Mouse (Mus musculus) cerebellum, adult 11-12 months (tissue): ENCODE measurements around the gene Psmd2.
A peak's percentile ranks its signal among the peaks of the same experiment; 100 is the strongest.
"Not testable (repeated sequence)": the region's sequence is repeated elsewhere in the genome, so short reads cannot be mapped to it uniquely, and the experiment has no call there.

ENCODE experiments used
- DNase-seq: peaks from one replicate; pipeline ENCODE4 v3.0.0; 2022

The Psmd2 gene

DNA sequence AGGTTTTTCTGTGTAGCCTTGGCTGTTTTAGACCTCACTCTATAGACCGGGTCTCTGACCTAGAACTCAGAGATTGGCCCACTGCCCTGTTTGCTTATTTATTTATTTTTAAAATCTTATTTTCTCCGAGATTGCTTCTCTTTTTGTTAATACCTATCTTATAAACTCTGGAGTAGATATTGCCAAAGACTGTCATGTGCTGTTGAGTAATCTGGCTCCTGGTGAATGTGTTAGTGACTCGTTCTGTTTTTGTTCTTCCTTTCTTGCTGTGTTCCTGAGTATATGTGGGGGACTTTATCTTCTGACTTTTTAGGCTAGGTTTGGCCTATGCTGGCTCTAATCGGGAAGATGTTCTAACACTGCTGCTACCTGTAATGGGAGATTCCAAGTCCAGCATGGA is 6.2 kb downstream of the Psmd2 start:
- no peak for DNase-seq

DNA sequence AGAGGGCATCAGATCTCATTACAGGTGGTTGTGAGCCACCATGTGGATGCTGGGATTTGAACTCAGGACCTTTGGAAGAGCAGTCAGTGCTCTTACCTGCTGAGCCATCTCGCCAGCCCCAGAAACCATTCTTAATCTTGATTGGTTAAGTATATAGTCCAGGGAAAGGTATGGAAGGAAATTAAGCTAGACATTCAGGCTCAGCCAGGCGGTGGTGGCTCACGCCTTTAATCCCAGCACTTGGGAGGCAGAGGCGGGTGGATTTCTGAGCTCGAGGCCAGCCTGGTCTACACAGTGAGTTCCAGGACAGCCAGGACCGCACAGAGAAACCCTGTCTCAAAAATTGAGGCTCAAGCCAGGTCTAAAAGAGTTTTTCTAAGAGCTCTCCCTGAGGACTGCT is 16.6 kb downstream of the Psmd2 start, which contains the start of gene Eif4g1:
Gene Eif4g1 (plus strand): TSS at position 301 of the 400 bp plus-strand sequence.
- not testable (repeated sequence) for DNase-seq

DNA sequence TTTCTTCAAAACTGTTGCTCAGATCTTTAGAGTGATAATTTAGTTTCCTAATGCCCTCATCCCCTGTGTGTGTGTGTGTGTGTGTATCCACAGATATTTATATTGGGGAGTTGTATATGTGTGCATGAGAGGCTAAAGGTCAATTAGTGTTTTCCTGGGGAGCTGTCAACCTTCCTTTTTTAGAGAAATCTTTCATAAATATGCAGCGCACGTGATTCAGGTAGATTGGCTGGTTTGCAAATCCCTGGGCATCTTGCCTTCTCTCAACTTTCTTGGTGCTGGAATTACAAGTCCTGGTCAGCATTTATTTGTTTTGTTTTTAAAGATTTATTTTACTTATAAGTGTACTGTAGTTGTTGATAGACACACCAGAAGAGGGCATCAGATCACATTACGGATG is 18.8 kb downstream of the Psmd2 start:
- DNase-seq = no peak

DNA sequence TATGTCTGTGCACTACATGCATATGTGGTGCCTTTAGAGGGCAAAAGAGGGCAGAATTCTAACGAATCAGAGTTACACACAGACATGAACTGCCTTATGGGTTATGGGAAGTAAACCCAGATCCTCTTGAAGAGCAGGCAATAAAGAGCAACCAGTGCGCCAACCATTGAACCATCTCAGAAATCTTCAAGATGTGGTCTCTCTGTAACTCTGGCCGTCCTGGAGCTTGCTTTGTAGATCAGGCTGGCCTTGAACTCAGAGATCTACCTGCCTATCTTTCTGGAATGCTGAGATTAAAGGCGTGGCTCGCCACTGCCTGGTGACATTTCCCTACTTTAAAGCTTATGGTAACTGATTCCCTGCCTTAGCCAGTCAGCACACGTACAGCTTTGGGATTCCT is 20.4 kb downstream of the Psmd2 start:
- no peak for DNase-seq

DNA sequence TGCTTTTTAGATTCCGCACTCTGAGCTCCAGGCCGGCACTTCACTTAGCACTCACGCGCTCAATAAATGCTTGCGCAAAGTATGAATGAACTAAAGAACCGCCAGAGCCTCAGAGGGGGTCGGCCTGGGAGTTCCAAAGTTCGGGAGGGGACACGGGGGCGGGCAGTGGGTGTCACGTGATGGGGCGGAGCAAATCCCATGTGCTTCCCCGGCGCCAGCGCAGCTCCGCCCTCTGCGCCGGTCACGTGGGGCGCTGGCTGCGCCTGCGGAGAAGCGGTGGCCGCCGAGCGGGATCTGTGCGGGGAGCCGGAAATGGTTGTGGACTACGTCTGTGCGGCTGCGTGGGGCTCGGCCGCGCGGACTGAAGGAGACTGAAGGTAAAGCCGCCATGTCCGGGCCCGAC is 21.0 kb downstream of the Psmd2 start:
- DNase-seq = peak; percentile 96

DNA sequence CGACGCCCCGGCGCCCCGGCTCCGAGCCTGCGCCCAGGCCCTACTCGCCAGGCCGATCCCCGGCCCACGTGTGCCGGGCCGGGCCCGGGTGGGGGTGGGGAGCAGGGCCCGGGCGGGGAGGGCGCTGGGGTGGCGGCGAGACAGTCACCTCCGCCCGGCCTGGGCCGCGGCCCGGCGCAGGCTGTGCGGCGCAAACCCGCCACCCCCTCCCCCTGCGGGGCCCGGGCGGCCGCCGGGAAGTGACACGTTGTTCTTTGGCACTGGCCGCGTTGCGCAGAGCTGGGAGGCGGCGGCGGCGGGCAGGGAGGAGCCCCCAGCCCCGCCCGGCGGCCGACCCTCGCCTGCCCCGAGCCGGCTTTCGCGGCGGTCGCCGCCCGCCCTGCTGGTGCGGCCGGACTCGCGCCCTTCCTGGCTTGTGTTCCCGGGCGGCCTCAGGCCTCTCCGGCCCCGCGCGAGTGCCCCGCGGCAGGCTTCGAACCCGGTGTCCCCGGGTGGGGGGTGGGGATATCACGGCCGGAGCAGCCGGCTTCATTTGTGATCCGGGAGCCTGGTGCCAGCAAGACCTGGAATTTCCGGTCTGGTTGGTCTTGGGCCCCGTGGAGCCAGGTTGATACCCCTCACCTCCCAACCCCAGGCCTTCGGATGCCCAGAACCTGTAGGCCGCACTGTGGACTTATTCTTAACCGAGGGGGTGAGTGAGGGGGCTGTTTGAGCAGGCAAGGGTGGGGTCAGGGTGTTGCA is 21.7 kb downstream of the Psmd2 start:
- peak; percentile 70 for DNase-seq

DNA sequence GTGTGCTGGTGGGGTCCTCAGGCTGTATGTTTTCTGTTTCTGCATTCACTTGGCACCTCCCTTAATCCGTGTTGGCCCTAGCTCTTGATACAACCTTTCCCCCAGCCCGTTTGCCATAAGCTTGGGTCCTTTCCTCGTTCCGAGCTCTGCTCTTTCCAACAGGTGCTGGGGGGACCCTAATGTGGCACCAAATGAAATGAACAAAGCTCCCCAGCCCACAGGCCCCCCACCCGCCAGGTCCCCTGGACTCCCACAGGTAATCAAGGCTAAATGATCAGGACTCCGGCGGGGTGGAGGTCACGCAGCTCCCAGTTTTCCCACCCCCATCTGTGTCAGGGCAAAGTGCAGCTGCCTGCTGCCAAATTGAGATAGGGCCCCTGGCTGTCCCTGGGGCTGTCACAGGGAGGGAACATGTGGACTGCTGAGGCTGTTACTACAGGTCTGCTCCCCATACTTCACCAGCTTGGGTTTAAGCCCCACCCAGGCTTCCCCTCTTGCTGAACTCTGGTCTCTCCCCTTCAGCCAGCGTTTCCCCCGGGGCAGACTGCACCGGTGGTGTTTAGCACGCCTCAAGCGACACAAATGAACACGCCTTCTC is 22.4 kb downstream of the Psmd2 start:
- peak; percentile 63 for DNase-seq

DNA sequence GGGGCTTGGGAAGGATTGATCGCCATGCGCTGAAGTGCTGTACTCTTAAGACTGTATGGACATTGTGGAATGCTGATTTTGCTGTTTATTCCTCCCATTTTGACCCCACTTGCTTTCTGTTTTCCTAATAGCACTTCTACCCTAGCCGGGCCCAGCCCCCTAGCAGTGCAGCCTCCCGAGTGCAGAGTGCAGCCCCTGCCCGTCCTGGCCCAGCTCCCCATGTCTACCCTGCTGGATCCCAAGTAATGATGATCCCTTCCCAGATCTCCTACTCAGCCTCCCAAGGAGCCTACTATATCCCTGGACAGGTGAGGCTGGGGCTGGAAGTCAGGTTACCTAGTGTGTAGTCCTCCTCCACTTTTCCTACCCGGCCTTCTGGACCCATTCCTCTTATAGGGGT is 23.8 kb downstream of the Psmd2 start:
- no peak for DNase-seq

DNA sequence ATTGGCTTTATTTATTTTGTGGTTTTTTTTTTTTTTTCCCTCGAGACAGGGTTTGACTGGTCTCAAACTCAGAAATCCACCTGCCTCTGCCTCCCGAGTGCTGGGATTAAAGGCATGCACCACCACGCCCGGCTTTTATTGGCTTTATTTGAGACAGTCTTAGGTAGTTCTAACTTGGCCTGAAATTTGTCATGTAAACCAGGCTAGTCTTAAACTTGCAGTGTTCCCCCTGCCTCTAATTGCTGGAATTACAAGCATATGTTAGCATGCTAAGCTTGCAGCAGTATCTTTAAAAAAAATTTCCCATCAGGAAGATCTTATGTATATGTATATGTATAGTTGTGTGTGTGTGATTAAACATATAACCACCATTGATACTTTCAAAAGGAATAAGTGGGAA is 25.2 kb downstream of the Psmd2 start:
- no peak for DNase-seq

DNA sequence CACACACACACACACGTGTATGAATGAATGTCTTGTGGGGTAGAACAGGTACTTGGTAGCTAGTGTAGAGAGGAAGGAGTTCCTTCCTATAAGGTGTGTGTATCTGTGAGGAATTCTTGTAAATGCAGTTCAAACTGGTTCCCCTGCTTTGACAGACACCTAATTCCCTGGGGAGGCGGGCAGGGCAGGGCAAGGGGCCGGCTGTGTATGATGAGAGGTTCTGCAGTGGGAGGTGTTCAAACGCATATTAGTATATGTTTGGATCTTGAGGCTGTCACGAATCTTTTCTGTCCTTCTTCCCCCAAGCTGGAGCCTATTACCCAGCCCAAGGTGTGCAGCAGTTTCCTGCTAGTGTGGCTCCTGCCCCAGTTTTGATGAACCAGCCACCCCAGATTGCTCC is 25.9 kb downstream of the Psmd2 start:
- DNase-seq = no peak

DNA sequence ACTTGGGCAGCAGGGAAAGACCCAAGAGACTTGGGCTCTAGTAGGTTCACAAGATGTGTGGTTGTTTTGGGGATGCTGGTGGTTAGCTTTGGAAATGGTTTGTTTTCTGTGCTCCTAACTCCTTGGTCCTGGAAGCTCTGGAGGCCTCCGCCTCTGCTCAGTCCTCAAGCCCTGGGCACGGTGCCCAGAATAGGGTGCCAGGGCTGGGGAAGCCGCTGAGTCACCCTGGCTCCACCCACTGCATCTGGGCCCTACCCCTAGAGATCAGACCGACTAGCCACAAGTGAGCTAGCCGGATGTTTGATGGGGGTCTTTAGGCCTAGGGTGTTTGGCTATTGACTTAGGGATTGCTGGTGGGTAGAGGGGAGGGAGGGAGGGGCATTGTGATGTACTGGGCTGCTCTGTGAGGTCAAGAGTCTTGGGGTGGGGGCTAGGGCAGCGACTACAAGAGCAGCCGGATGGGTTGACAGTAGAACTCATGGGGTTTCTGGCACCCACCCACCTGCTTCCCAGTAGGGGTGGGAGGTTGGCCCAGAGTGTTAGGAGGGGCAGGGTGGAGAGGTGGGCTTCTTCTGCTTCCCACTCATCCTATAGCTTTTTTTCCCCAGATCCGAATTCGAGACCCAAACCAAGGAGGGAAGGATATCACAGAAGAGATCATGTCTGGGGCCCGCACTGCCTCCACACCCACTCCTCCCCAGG is 26.7 kb downstream of the Psmd2 start:
- peak; percentile 78 for DNase-seq

DNA sequence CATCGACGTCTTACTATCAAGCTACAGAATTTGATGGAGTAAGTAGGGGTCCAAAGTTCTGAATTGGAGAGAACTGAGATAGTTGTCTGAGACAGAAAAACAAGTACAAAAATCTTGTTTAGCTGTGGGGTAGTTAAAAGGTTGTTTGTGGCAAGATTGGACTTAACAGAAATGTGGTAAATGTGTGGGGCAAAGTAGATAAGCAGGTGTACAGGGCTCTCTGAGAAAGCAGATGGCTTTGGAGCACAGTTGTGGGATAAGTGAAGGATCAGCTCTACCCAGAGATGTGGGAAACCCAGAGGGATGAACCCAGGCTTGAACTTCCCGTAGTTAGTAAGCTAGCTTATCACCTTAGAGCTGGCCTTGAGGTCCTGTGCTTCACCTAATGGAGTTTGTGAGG is 39.3 kb downstream of the Psmd2 start:
- no peak for DNase-seq

DNA sequence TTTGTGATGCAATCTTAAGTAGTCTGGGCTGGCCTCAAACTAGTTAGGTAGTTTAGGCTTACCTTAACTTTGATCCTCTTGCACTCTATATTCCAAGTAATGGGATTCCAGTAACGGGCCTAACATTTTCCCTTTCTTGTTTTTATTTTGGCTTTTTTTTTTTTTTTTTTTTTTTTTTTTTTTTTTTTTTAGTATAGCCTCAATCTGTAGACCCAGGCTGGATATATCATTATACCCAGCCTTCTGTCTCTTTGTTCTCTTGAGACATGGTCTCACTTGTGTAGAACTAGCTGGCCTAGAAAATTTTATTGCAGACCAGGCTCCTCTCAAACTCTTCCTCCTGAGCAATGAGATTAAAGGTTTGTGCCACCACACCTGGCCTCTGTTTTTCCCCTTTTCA is 40.2 kb downstream of the Psmd2 start:
- DNase-seq = no peak

DNA sequence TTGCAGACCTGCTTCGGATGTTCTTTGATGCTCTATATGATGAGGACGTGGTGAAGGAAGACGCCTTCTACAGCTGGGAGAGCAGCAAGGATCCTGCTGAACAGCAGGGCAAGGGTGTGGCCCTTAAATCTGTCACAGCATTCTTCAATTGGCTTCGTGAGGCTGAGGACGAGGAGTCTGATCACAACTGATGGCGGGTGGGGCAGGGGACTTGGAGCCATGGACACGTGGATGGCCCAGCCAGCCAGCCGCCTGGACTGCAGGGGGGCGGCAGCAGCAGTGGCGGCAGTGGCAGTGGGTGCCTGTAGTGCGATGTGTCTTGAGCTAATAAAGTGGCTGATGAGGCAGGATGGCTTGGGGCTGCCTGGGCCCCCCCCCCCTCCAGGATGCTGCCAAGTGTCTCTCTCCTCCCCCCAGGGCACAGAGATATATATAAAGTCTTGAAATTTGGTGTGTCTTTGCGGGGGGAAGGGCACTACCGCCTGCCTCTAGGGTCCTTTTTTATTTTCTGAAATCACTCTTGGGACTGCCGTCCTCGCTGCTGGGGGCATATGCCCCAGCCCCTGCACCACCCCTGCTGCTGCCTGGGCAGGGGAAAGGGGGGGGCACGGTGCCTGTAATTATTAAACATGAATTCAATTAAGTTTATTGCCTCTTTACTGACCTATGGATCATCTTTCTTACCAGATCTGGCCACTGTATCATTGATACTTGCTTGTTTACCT is 41.0 kb downstream of the Psmd2 start:
- peak; percentile 68 for DNase-seq

DNA sequence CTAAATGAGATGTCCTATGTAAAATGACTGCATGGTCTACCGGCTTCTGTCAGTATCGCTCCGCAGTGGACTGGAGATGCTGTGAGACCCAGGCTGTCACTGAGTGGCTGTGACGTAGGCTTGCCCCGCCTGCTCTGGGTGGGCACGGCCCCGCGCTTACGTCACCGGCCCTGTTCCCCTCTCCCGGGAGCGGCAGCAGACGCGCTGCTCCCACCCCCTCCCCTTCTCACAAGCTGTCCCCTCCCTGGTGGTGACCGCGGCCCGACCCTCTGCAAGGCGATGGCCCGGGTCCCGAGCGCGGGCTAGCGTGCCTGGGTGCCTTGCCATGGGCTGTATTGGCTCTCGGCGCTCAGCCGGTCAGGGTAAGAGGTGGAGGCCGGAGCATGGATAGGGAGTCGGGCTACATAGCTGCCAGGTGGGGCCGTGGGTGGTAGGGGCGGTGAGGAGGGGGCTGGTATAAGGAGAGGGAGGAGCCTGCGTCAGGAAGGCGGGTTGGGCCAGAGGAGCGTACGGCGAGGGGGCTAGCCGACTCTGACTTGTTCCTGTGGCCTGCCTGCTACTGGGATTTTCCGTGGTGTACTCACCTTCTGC is 41.8 kb downstream of the Psmd2 start, which contains the start of gene Fam131a:
Gene Fam131a (plus strand): TSS at position 131 of the 591 bp plus-strand sequence.
- DNase-seq = peak; percentile 95

DNA sequence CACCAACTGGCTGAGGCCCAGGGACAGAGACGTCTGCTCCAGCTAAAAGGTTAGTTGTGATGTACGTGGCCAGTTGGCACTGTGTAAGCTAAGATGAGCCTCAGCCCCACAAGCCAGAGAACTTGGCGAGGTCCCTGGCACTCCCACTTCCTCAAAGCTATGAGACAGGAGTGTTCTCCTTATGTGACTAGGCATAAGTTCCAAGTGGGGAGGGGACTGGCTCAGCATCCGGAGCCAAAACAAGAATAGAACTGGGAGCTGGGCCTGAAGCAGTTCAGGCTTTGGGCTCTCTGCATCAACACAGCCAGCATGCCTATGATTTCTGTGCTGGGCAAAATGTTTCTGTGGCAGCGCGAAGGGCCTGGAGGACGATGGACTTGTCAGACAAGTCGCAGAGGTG is 43.3 kb downstream of the Psmd2 start:
- peak; percentile 80 for DNase-seq

DNA sequence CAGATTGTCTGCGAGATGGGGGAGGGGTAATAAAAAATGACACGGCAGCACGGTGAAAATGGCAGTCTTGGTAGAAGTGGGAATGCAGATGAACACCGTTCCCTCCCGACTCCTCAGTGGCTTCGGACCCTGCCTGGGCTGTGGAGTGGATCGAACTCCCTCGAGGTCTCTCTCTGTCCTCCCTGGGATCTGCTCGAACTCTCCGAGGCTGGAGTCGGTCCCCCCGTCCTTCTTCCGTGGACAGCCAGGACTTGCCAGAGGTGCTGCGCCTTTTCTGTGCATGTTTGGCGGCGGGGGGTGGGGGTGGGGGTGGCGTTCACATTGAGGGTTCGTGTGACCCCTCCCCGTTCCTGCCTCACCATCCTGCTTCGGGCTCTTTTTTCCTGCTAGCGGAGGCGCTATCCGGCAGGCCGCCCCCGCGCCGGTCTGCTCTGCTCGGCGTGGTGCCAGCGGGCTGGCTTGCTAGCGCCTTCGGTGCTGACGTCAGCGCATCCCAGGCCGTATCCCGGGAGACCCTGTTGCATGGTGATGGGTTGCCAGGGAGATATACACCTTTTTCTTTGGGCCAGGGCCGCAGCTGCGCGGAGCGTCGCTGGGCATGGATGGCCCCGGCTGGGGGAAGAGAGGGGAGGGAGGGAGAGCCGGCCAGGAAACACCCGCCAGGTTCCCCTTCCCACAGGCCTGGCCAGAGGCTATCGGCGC is 44.3 kb downstream of the Psmd2 start:
- peak; percentile 92 for DNase-seq

DNA sequence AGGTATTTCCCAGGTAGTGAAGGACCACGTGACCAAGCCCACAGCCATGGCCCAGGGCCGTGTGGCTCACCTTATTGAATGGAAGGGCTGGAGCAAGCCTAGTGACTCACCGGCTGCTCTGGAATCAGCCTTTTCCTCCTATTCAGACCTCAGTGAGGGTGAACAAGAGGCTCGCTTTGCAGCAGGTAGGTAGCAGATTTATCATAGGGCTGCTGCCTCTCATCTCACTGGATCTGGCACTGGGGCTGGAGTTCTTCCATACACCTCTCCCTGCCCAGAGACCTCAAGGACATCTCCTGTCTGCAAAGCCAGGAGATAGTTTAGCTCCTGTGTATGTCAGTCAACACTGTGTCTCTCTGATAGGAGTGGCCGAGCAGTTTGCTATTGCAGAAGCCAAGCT is 47.8 kb downstream of the Psmd2 start:
- DNase-seq = peak; percentile 22

DNA sequence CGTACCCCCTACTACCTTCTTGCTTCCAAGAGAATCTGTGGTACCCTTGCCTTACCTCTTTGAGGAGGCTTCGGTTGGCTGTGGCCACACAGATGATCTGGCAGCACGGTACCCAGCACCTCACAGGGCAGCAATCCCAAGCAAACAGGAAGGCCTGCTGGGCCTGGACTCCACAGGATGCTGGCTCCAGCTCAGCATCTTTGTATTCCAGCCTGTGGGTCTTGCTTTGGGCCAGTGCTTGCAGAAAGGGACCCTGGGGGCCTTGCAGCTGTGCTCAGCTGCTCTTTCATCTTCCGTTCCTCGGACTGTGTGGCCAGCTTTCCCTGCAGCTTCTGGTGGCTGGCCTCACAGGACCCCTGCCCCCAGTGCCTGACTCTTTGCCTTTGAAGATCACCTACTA is 48.6 kb downstream of the Psmd2 start:
- DNase-seq = peak; percentile 77

DNA sequence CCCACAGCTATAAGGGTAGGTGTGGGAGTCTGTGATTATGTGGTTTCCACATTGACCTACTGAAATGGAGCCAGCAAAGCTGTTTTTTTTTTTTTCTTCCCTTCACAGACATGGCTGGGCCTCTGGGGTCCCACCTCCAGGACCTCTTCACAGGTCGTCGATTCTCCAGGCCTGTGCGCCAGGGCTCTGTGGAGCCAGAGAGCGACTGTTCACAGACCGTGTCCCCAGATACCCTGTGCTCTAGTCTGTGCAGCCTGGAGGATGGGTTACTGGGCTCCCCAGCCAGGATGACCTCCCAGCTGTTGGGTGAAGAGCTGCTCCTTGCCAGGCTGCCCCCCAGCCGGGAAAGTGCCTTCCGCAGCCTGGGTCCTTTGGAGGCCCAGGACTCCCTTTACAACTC is 49.9 kb downstream of the Psmd2 start:
- no peak for DNase-seq

DNA sequence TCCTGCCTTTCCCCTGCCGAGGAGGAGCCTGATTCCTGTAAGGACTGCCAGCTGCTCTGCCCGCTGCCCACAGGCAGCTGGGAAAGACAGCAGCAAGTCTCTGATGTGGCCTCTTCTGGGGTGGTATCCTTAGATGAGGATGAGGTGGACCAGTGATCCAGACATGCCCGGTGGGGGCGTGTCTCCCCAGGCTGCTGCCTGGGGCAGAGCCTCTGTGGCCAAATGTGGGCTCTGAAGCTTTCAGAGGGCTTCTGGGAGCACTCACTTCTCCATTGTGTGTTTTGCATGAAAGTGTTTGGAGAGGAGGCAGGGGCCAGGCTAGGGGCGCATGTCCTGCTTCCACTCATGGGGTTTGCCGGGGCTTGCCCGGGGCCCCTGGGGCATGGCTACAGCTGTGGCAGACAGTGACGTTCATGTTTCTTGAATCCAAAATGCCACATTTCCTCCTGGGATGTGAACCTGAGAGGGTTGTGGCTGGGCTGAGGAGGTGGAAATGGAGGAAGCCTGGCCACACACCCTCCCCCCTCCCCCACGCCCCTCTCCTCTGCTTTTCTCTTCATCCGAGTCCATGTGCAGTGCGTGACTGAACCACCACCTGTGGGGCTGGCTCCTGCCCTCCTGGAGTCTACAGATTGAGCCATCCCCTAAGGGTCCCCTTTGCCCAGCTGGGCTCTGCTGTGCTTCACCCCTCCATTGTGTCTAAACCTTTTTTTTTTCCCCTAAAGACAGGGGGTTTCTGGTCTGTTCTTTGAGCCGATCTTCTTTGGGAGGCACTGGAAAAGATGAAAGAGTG is 50.5 kb downstream of the Psmd2 start:
- DNase-seq = no peak

DNA sequence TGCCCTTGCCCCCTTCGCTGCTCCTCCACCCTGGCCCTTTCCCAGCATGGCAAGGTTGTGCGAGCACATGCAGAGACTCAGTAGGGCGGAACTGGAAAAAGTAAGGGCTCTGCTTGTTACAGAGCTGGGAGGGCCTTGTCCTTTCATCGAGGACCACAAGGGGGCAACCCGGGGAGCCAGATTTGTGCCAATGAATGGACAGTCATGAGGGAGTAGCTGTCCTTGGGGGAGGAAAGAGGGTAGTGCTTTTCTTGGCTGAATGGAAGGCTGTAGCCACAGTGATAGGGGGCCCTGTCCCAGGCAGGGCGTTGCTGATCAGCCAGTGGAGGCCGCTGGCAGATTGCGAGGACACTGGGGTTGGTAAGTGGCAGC is 51.1 kb downstream of the Psmd2 start:
- DNase-seq = peak; percentile 70
